Mouse (Mus musculus) frontal cortex, postnatal 10 days (tissue): Measurements from ENCODE around the gene Capn6.

Source experiments
- DNase-seq, 2 experiments: peaks; one replicate each; pipeline ENCODE4 v3.0.0; 2022; ENCODE audit warnings: low spot score in 2 of 2, mixed read lengths in 1 of 2

Capn6 gene

GRCm38 (mm10) chrX:143827212-143827611 is at the start of gene Capn6:
Gene Capn6 (minus strand): TSS chrX:143827414.
- DNase-seq, result no peak

GRCm38 (mm10) chrX:143867129-143867664 is 40.0 kb upstream of the Capn6 start:
- no peak for DNase-seq

DNA sequence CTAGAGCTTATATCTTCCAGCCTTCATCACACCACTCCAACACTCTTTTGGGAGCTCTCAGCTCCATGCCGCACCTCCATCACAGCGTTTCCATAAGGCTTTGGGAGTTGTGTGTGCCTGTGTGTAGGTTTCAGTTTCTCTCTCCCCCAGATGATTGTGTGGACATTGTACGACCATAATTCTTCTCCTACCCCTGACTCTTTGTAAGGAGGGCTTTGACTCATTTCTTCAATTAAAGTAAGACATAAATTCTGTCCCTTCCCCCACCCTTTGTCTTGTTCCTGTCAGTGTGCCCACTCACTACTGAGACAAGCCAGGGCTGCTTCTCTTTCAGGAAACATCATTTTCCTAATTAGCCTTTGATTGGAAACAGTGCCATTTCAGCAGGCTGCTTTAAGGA is 24.1 kb upstream of the Capn6 start:
- DNase-seq, result no peak

- DNase-seq, result no peak
These were observed 22.8 kb upstream of the Capn6 start for GRCm38 (mm10) chrX:143849969-143850368.

GRCm38 (mm10) chrX:143846637-143847036 is 19.4 kb upstream of the Capn6 start:
- no peak for DNase-seq

GRCm38 (mm10) chrX:143826521-143826920 is 693 bp downstream of the Capn6 start:
- DNase-seq, result no peak

- DNase-seq, result no peak
These were observed 8.3 kb downstream of the Capn6 start for GRCm38 (mm10) chrX:143818961-143819360.

- no peak for DNase-seq
These were observed 11.3 kb downstream of the Capn6 start for GRCm38 (mm10) chrX:143815948-143816347.

DNA sequence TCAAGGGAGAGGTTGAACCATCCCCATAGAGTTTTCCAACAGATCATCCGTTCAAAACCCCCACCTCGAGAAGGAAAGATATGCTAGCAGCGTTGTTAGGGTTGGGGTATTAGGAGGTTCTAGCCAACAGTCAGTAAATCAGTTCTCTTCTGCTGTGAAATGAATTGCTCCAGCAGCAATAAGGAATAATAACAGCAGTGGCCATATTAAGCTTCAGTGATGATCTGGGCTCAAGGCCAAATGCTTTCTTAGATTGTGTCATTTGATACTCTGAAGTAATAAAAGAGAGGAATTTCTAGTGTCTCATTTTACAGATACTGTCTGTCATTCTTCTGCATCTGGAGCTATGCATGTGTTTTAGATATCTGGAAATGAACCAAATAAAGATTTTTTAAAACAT is 64.7 kb downstream of the Capn6 start:
- DNase-seq, result no peak
